Mouse (Mus musculus): ENCODE measurements at regions not wholly inside any gene's neighbourhood (a gene's known extent, or its start where the extent isn't known, plus 50 kb on each side); places are given as distances from the start of the nearest gene placed in this dataset.

GRCm38 (mm10) chr4:97132650-97133049, 50.3 kb downstream of the Gm10192 start:
- no peak for DNase-seq
- intact Hi-C loops (cut with DNase I; ENCODE audit: low total_unique reads) = no loop called here

GRCm38 (mm10) chr4:97127780-97128179, 55.2 kb downstream of the Gm10192 start:
- intact Hi-C loops (cut with DNase I; ENCODE audit: low total_unique reads) = no loop called here
- DNase-seq = peak; percentile 12

GRCm38 (mm10) chr4:97123861-97124260, 59.1 kb downstream of the Gm10192 start:
- DNase-seq = no peak
- intact Hi-C loops (cut with DNase I; ENCODE audit: low total_unique reads) = no loop called here

- DNase-seq = no peak
- intact Hi-C loops (cut with DNase I; ENCODE audit: low total_unique reads) = no loop called here
These were observed 61.0 kb downstream of the Gm10192 start for GRCm38 (mm10) chr4:97121952-97122351.

- intact Hi-C loops (cut with DNase I; ENCODE audit: low total_unique reads) = no loop called here
- no peak for DNase-seq
These were observed 63.5 kb downstream of the Gm10192 start for GRCm38 (mm10) chr4:97119459-97119858.

GRCm38 (mm10) chr4:97117016-97117415, 66.0 kb downstream of the Gm10192 start:
- intact Hi-C loops (cut with DNase I; ENCODE audit: low total_unique reads) = no loop called here

GRCm38 (mm10) chr4:97102752-97103052, 80.3 kb downstream of the Gm10192 start:
- DNase-seq = no peak
- intact Hi-C loops (cut with DNase I; ENCODE audit: low total_unique reads) = no loop called here

More at GRCm38 (mm10) chr4:97117016-97117415, 66.0 kb downstream of the Gm10192 start:
- no peak for DNase-seq

- no peak for DNase-seq
- intact Hi-C loops (cut with DNase I; ENCODE audit: low total_unique reads) = no loop called here
These were observed 80.8 kb downstream of the Gm10192 start for GRCm38 (mm10) chr4:97101911-97102751.

- intact Hi-C loops (cut with DNase I; ENCODE audit: low total_unique reads) = no loop called here
- no peak for DNase-seq
These were observed 83.2 kb downstream of the Gm10192 start for GRCm38 (mm10) chr4:97099721-97100120.

GRCm38 (mm10) chr4:97093576-97093975, 89.4 kb downstream of the Gm10192 start:
- no peak for DNase-seq
- intact Hi-C loops (cut with DNase I; ENCODE audit: low total_unique reads) = no loop called here

- DNase-seq = no peak
- intact Hi-C loops (cut with DNase I; ENCODE audit: low total_unique reads) = no loop called here
These were observed 132.2 kb downstream of the Gm10192 start for GRCm38 (mm10) chr4:97050735-97051134.

- no peak for DNase-seq
- intact Hi-C loops (cut with DNase I; ENCODE audit: low total_unique reads) = no loop called here
These were observed 133.8 kb downstream of the Gm10192 start for GRCm38 (mm10) chr4:97049045-97049674.

GRCm38 (mm10) chr4:97037693-97038348, 145.1 kb downstream of the Gm10192 start:
- intact Hi-C loops (cut with DNase I; ENCODE audit: low total_unique reads) = no loop called here
- DNase-seq = peak; percentile 32

- DNase-seq = no peak
- intact Hi-C loops (cut with DNase I; ENCODE audit: low total_unique reads) = no loop called here
These were observed 154.0 kb downstream of the Gm10192 start for GRCm38 (mm10) chr4:97028938-97029337.

- intact Hi-C loops (cut with DNase I; ENCODE audit: low total_unique reads) = no loop called here
- DNase-seq = no peak
These were observed 157.4 kb downstream of the Gm10192 start for GRCm38 (mm10) chr4:97025446-97026040.

GRCm38 (mm10) chr4:97001321-97001720, 181.6 kb downstream of the Gm10192 start:
- intact Hi-C loops (cut with DNase I; ENCODE audit: low total_unique reads) = no loop called here
- DNase-seq = no peak

GRCm38 (mm10) chr4:96980311-96980710, 195.3 kb upstream of the Gm12695 start:
- intact Hi-C loops (cut with DNase I; ENCODE audit: low total_unique reads) = no loop called here
- DNase-seq = no peak

GRCm38 (mm10) chr4:96979876-96980275, 194.9 kb upstream of the Gm12695 start:
- intact Hi-C loops (cut with DNase I; ENCODE audit: low total_unique reads) = no loop called here
- no peak for DNase-seq

GRCm38 (mm10) chr4:96974935-96975334, 189.9 kb upstream of the Gm12695 start:
- DNase-seq = no peak
- intact Hi-C loops (cut with DNase I; ENCODE audit: low total_unique reads) = no loop called here

- intact Hi-C loops (cut with DNase I; ENCODE audit: low total_unique reads) = no loop called here
- no peak for DNase-seq
These were observed 188.8 kb upstream of the Gm12695 start for GRCm38 (mm10) chr4:96973804-96974203.

Data from gastrocnemius, postnatal 14 days (tissue).